Mouse (Mus musculus) myocyte (in vitro differentiated cells): ENCODE measurements at regions not wholly inside any gene's neighbourhood (a gene's known extent, or its start where the extent isn't known, plus 50 kb on each side); places are given as distances from the start of the nearest gene placed in this dataset.

ENCODE experiments used
- H3K27me3 ChIP-seq: one replicate; pipeline ENCODE4 v1.6.1; 2011; ENCODE audit not compliant: control insufficient read depth, insufficient read depth, insufficient read length
- H3K36me3 ChIP-seq: one replicate; pipeline ENCODE4 v1.6.1; 2011; ENCODE audit not compliant: control insufficient read depth, insufficient read depth
- H3K4me2 ChIP-seq: one replicate; pipeline ENCODE4 v1.6.1; 2011; ENCODE audit warnings: low read depth, control low read depth
- H3K4me3 ChIP-seq: one replicate; pipeline ENCODE4 v1.5.1; 2011; ENCODE audit warnings: mild to moderate bottlenecking, control low read depth, moderate library complexity
- H3K79me2 ChIP-seq: one replicate; pipeline ENCODE4 v1.6.1; 2011; ENCODE audit not compliant: control insufficient read depth, insufficient read depth
- H3ac ChIP-seq: one replicate; pipeline ENCODE4 v1.6.1; 2011; ENCODE audit not compliant: control insufficient read depth, insufficient read length
- CEBPB ChIP-seq: IDR thresholded peaks from 2 replicates; pipeline ENCODE4 v1.6.1; 2011; ENCODE audit warnings: mild to moderate bottlenecking, moderate library complexity; ENCODE audit not compliant: poor library complexity, insufficient read depth, severe bottlenecking
- E2F4 ChIP-seq: IDR thresholded peaks from one replicate; pipeline ENCODE4 v1.6.1; 2011; ENCODE audit warnings: mild to moderate bottlenecking, control low read depth, moderate library complexity; ENCODE audit not compliant: insufficient read depth
- MAX ChIP-seq: IDR thresholded peaks from one replicate; pipeline ENCODE4 v1.6.1; 2011; ENCODE audit warnings: low read depth, mild to moderate bottlenecking, control low read depth
- MYOD1 ChIP-seq, 3 experiments: IDR thresholded peaks; one replicate each; pipeline ENCODE4 v1.6.1; 2011; ENCODE audit warnings: control low read depth in 2 of 3, low read depth in 2 of 3, mild to moderate bottlenecking in 2 of 3, moderate library complexity in 1 of 3; ENCODE audit not compliant: insufficient read length in 2 of 3, control insufficient read depth in 1 of 3
- MYOG ChIP-seq, 3 experiments: IDR thresholded peaks; one replicate each; pipeline ENCODE4 v1.6.1; 2011; ENCODE audit warnings: control low read depth in 2 of 3, low read depth in 2 of 3, mild to moderate bottlenecking in 2 of 3; ENCODE audit not compliant: insufficient read length in 2 of 3, control insufficient read depth in 1 of 3, insufficient read depth in 1 of 3
- POLR2A ChIP-seq: IDR thresholded peaks from one replicate; pipeline ENCODE4 v1.6.1; 2011; ENCODE audit warnings: low read depth, mild to moderate bottlenecking, control low read depth, moderate library complexity; ENCODE audit not compliant: insufficient read length
- POLR2AphosphoS2 ChIP-seq: IDR thresholded peaks from one replicate; pipeline ENCODE4 v1.6.1; 2011; ENCODE audit warnings: low read depth, control low read depth; ENCODE audit not compliant: insufficient read length
- REST ChIP-seq: IDR thresholded peaks from one replicate; pipeline ENCODE4 v1.6.1; 2011; ENCODE audit warnings: mild to moderate bottlenecking, control low read depth, moderate library complexity; ENCODE audit not compliant: insufficient read depth, insufficient read length
- SRF ChIP-seq: IDR thresholded peaks from one replicate; pipeline ENCODE4 v1.6.1; 2011; ENCODE audit warnings: low read depth; ENCODE audit not compliant: control insufficient read depth, insufficient read length
- TCF12 ChIP-seq: IDR thresholded peaks from one replicate; pipeline ENCODE4 v1.6.1; 2011; ENCODE audit warnings: mild to moderate bottlenecking, control low read depth; ENCODE audit not compliant: poor library complexity, insufficient read depth, severe bottlenecking
- TCF3 ChIP-seq: IDR thresholded peaks from one replicate; pipeline ENCODE4 v1.6.1; 2011; ENCODE audit warnings: low read depth, control low read depth; ENCODE audit not compliant: insufficient read length
- USF1 ChIP-seq: IDR thresholded peaks from one replicate; pipeline ENCODE4 v1.6.1; 2011; ENCODE audit warnings: low read depth, mild to moderate bottlenecking, control low read depth, moderate library complexity

DNA sequence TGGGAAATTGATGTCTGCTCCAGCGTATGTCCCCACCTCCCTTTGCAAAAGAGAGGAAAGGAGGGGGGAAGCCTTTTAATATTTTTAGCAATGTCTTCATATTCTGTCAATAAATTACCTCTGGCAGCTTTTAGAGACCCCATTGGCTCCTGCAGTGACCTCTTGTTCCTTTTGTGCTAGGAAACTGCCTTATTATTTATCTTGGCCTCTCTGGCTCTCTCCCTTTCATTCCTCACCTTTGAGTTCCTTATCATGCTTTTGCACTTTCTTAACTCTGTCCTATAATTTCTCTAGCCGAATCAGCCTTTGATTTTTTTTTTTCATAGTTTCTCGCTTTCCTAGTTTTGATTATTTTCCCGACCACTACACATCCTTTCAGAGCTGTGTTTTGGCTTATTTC lies 548.7 kb downstream of the Bnc2 start:
- no peak overlapping the region for H3ac ChIP-seq
- no peaks in the 10 kb centered on the region for H3K79me2 ChIP-seq
- TF ChIP-seq MYOD1 (IDR thresholded peaks at IDR 0.05; ENCODE audit: control insufficient read depth in 1 of 3, insufficient read length in 2 of 3, low read depth in 2 of 3): no peak
- TF ChIP-seq TCF12: no peak
- TF ChIP-seq TCF3: no peak
- no peak for TF ChIP-seq MYOG (IDR thresholded peaks at IDR 0.05; ENCODE audit: control insufficient read depth in 1 of 3, insufficient read depth in 1 of 3, insufficient read length in 2 of 3, low read depth in 2 of 3)
- no peak for TF ChIP-seq POLR2AphosphoS2
- TF ChIP-seq MAX: no peak
- no peak for TF ChIP-seq SRF
- H3K36me3 ChIP-seq: no peaks in the 10 kb centered on the region
- no peak overlapping the region for H3K4me3 ChIP-seq
- H3K27me3 ChIP-seq: no peaks in the 10 kb centered on the region
- no peak overlapping the region for H3K4me2 ChIP-seq

GRCm38 (mm10) chr4:84127380-84127779 lies 547.7 kb downstream of the Bnc2 start:
- Histone ChIP-seq H3K79me2 (no peaks in the 10 kb centered on the region), H3ac (no peak overlapping the region), H3K27me3 (no peaks in the 10 kb centered on the region), H3K36me3 (no peaks in the 10 kb centered on the region), H3K4me3 (no peak overlapping the region), H3K4me2 (no peak overlapping the region)
- TF ChIP-seq SRF (peak; percentile 56), TCF12 (no peak)

GRCm38 (mm10) chr4:84130840-84131547 lies 544.1 kb downstream of the Bnc2 start:
- Histone ChIP-seq H3ac (no peak overlapping the region), H3K4me3 (no peak overlapping the region), H3K36me3 (no peaks in the 10 kb centered on the region), H3K4me2 (peak overlapping the region; percentile 1), H3K79me2 (no peaks in the 10 kb centered on the region), H3K27me3 (no peaks in the 10 kb centered on the region)
- TF ChIP-seq E2F4 (no peak), MAX (no peak), POLR2A (no peak), TCF12 (no peak), REST (no peak), POLR2AphosphoS2 (no peak), SRF (no peak), TCF3 (no peak), USF1 (no peak), MYOD1 (IDR thresholded peaks at IDR 0.05; ENCODE audit: control insufficient read depth in 1 of 3, insufficient read length in 2 of 3, low read depth in 2 of 3) (no peak), MYOG (IDR thresholded peaks at IDR 0.05; ENCODE audit: control insufficient read depth in 1 of 3, insufficient read depth in 1 of 3, insufficient read length in 2 of 3, low read depth in 2 of 3) (no peak), CEBPB (no peak)

DNA sequence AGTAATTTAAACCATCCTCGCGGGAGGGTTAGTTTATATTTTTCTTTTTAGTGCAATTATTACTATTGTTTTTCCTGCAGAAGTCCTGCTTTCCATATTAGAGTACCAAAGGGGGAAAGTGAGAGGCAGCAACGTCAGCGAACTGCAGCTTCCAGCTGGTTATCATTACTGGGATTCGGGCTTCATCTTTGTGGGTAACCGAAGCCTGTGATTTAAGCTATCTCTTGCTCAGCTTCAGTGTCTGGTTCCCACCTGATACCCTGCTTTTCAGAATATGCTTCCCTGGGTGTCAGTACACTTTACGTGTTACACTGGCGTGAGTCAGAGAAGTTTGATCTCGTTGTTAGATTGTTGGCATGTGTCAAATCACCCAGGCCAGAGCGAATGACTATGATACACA lies 539.3 kb downstream of the Bnc2 start:
- H3ac ChIP-seq: no peak overlapping the region
- H3K4me3 ChIP-seq: no peak overlapping the region
- no peaks in the 10 kb centered on the region for H3K79me2 ChIP-seq
- H3K4me2 ChIP-seq: no peak overlapping the region
- TF ChIP-seq MYOD1 (IDR thresholded peaks at IDR 0.05; ENCODE audit: control insufficient read depth in 1 of 3, insufficient read length in 2 of 3, low read depth in 2 of 3): no peak
- TF ChIP-seq CEBPB: no peak
- no peaks in the 10 kb centered on the region for H3K36me3 ChIP-seq
- H3K27me3 ChIP-seq: no peaks in the 10 kb centered on the region

- Histone ChIP-seq H3K4me3 (no peak overlapping the region), H3K27me3 (no peaks in the 10 kb centered on the region), H3K36me3 (no peaks in the 10 kb centered on the region), H3K4me2 (no peak overlapping the region), H3ac (no peak overlapping the region), H3K79me2 (no peaks in the 10 kb centered on the region)
- TF ChIP-seq USF1 (no peak), MYOG (IDR thresholded peaks at IDR 0.05; ENCODE audit: control insufficient read depth in 1 of 3, insufficient read depth in 1 of 3, insufficient read length in 2 of 3, low read depth in 2 of 3) (no peak), CEBPB (no peak), POLR2AphosphoS2 (no peak), REST (no peak), TCF3 (no peak), MYOD1 (IDR thresholded peaks at IDR 0.05; ENCODE audit: control insufficient read depth in 1 of 3, insufficient read length in 2 of 3, low read depth in 2 of 3) (no peak), SRF (no peak), MAX (no peak), POLR2A (no peak), TCF12 (no peak), E2F4 (no peak)
Measured at GRCm38 (mm10) chr4:84137171-84137919, 537.7 kb downstream of the Bnc2 start.
